Mouse (Mus musculus) adipocyte (in vitro differentiated cells): ENCODE results near the gene Cyfip1.
A peak's percentile ranks its signal among the peaks of the same experiment; 100 is the strongest.

Source experiments
- DNase-seq: peaks from one replicate; pipeline ENCODE4 v3.0.0-alpha.2; 2016; ENCODE audit warnings: low spot score

The Cyfip1 gene

GRCm38 (mm10) chr7:55841445-55841844, at the start of gene Cyfip1:
Cyfip1 (plus strand) TSS chr7:55841745.
- DNase-seq, result no peak

GRCm38 (mm10) chr7:55792280-55792679, 49.3 kb upstream of the Cyfip1 start:
- DNase-seq, result no peak

- peak; percentile 2 for DNase-seq
These were observed 48.2 kb upstream of the Cyfip1 start for GRCm38 (mm10) chr7:55793236-55793951.

- peak; percentile 91 for DNase-seq
These were observed 47.5 kb upstream of the Cyfip1 start, which contains the start of gene Tubgcp5 for GRCm38 (mm10) chr7:55793952-55794603. Tubgcp5 (plus strand) TSS chr7:55794154.

GRCm38 (mm10) chr7:55799981-55800380, 41.6 kb upstream of the Cyfip1 start:
- no peak for DNase-seq

GRCm38 (mm10) chr7:55809967-55810366, 31.6 kb upstream of the Cyfip1 start:
- DNase-seq, result no peak

- peak; percentile 4 for DNase-seq
These were observed 17.1 kb upstream of the Cyfip1 start for GRCm38 (mm10) chr7:55824468-55824867.

GRCm38 (mm10) chr7:55827551-55827950, 14.0 kb upstream of the Cyfip1 start:
- no peak for DNase-seq

- DNase-seq, result no peak
These were observed 4.7 kb upstream of the Cyfip1 start for GRCm38 (mm10) chr7:55836877-55837276.

- DNase-seq, result peak; percentile 75
These were observed 495 bp downstream of the Cyfip1 start for GRCm38 (mm10) chr7:55841977-55842503.

- DNase-seq, result peak; percentile 37
These were observed 1.1 kb downstream of the Cyfip1 start for GRCm38 (mm10) chr7:55842504-55843152.

GRCm38 (mm10) chr7:55846606-55847312, 5.2 kb downstream of the Cyfip1 start:
- DNase-seq, result no peak

GRCm38 (mm10) chr7:55849948-55850571, 8.5 kb downstream of the Cyfip1 start:
- no peak for DNase-seq

GRCm38 (mm10) chr7:55852787-55853186, 11.2 kb downstream of the Cyfip1 start:
- DNase-seq, result no peak

- peak; percentile 17 for DNase-seq
These were observed 14.1 kb downstream of the Cyfip1 start for GRCm38 (mm10) chr7:55855597-55855996.

GRCm38 (mm10) chr7:55856741-55857140, 15.2 kb downstream of the Cyfip1 start:
- no peak for DNase-seq

- no peak for DNase-seq
These were observed 16.2 kb downstream of the Cyfip1 start for GRCm38 (mm10) chr7:55857729-55858128.

GRCm38 (mm10) chr7:55858836-55859517, 17.4 kb downstream of the Cyfip1 start:
- DNase-seq, result no peak

GRCm38 (mm10) chr7:55859518-55859872, 17.9 kb downstream of the Cyfip1 start:
- DNase-seq, result no peak

- no peak for DNase-seq
These were observed 18.4 kb downstream of the Cyfip1 start for GRCm38 (mm10) chr7:55859956-55860355.

GRCm38 (mm10) chr7:55861175-55861574, 19.6 kb downstream of the Cyfip1 start:
- no peak for DNase-seq
